Mouse (Mus musculus) G1E (cell line): ENCODE data around the gene Slc30a7.

Experiments used
- CTCF ChIP-seq: IDR thresholded peaks from 2 replicates; pipeline ENCODE4 v1.5.1; 2012; ENCODE audit warnings: low read depth, low read length, inconsistent platforms, mixed read lengths
- GATA1 ChIP-seq: IDR thresholded peaks from 2 replicates; pipeline ENCODE4 v1.6.1; 2012; ENCODE audit warnings: borderline replicate concordance, low read length, inconsistent platforms, mixed read lengths
- GATA2 ChIP-seq: IDR thresholded peaks from 2 replicates; pipeline ENCODE4 v1.6.1; 2012; ENCODE audit warnings: low read depth, low read length, inconsistent platforms, borderline replicate concordance
- POLR2AphosphoS5 ChIP-seq: IDR thresholded peaks from 2 replicates; pipeline ENCODE4 v1.6.1; 2012; ENCODE audit warnings: low read depth, low read length, inconsistent platforms; ENCODE audit not compliant: insufficient replicate concordance
- TAL1 ChIP-seq: conservative IDR thresholded peaks from 2 replicates; pipeline ENCODE4 v1.6.1; 2012; ENCODE audit warnings: low read depth, low read length, inconsistent platforms, mixed read lengths

GRCm38 (mm10) chr3:116046000-116046399, 38.8 kb upstream of the Slc30a7 start:
- TF ChIP-seq GATA1, result no peak
- TF ChIP-seq CTCF, result no peak
- no peak for TF ChIP-seq TAL1
- TF ChIP-seq POLR2AphosphoS5, result no peak
- TF ChIP-seq GATA2, result no peak
